ENCODE assay signal across 12 mouse cellular contexts in genomic region chr1:184428035-184428434, GRCm38 (mm10).
"Had no signal": no experiment of that assay in that cellular context is flagged by ENCODE, and none has a peak within 500 bp of the region (broad histone marks: within the 10 kb centered on the region; RNA-seq: fewer than 3 reads in every experiment).

No protein-coding gene starts in this region.

- H3K9me3 ChIP-seq: hindbrain, embryonic 15.5 days; limb, embryonic 15.5 days; liver, embryonic 12.5 days; midbrain, embryonic 13.5 days; stomach, embryonic 15.5 days had no signal

- H3K36me3 ChIP-seq: hindbrain, embryonic 15.5 days; limb, embryonic 15.5 days; liver, embryonic 12.5 days; midbrain, embryonic 13.5 days; stomach, embryonic 15.5 days had no signal

- H3K27me3 ChIP-seq: hindbrain, embryonic 15.5 days; limb, embryonic 15.5 days; liver, embryonic 12.5 days; midbrain, embryonic 13.5 days; stomach, embryonic 15.5 days had no signal

- H3K9ac ChIP-seq: hindbrain, embryonic 15.5 days; limb, embryonic 15.5 days; liver, embryonic 12.5 days; midbrain, embryonic 13.5 days; stomach, embryonic 15.5 days had no signal

- H3K4me2 ChIP-seq: hindbrain, embryonic 15.5 days; limb, embryonic 15.5 days; liver, embryonic 12.5 days; midbrain, embryonic 13.5 days; stomach, embryonic 15.5 days had no signal

- H3K4me1 ChIP-seq: hindbrain, embryonic 15.5 days; limb, embryonic 15.5 days; liver, embryonic 12.5 days; midbrain, embryonic 13.5 days; stomach, embryonic 15.5 days had no signal

- H3K4me3 ChIP-seq: hindbrain, embryonic 15.5 days; limb, embryonic 15.5 days; liver, embryonic 12.5 days; midbrain, embryonic 13.5 days; stomach, embryonic 15.5 days had no signal

- ATAC-seq: intestine, embryonic 16.5 days; liver, embryonic 12.5 days; midbrain, embryonic 13.5 days had no signal

- DNase-seq: layer of hippocampus, adult 9-11 months; layer of hippocampus, postnatal 36 days; right cerebral cortex, postnatal 14 days; thymus, adult 2 months; thymus, postnatal 25 days had no signal

- H3K27ac ChIP-seq: hindbrain, embryonic 15.5 days; limb, embryonic 15.5 days; liver, embryonic 12.5 days; macrophage; midbrain, embryonic 13.5 days; stomach, embryonic 15.5 days had no signal
